Mouse (Mus musculus) heart, postnatal 0 days (tissue): Measurements from ENCODE around the gene Olfr1357. TPM values are rescaled to one million over a fixed set of nuclear protein-coding genes. Genes with fewer than 3 reads are reported as not detected.

ENCODE experiments used
- ATAC-seq: fragments of 200-750 bp; cut with Nextera tagmentation; 2 replicates; pipeline ENCODE4 v1.8.0; 2017; ENCODE audit warnings: low read depth, moderate number of reproducible peaks, moderate library complexity; ENCODE audit not compliant: insufficient read depth
- DNase-seq: peaks from one replicate; pipeline ENCODE4 v3.0.0-alpha.2; 2016; ENCODE audit warnings: low spot score
- H3K27ac ChIP-seq: fragments of 300-500 bp; sonication (generic); 2 replicates; pipeline ENCODE4 v1.5.1; 2014; ENCODE audit warnings: low read depth, mild to moderate bottlenecking
- H3K27me3 ChIP-seq: fragments of 300-500 bp; sonication (generic); 2 replicates; pipeline ENCODE4 v1.6.1; 2014; ENCODE audit warnings: low read length, mixed read lengths; ENCODE audit not compliant: control insufficient read depth, insufficient read depth
- H3K36me3 ChIP-seq: fragments of 300-500 bp; sonication (generic); replicated peaks from 2 replicates; pipeline ENCODE4 v1.6.1; 2014; ENCODE audit warnings: low read length, mixed read lengths; ENCODE audit not compliant: control insufficient read depth, insufficient read depth
- H3K4me1 ChIP-seq: fragments of 300-500 bp; sonication (generic); 2 replicates; pipeline ENCODE4 v1.6.1; 2014; ENCODE audit warnings: antibody characterized with exemption; ENCODE audit not compliant: control insufficient read depth, insufficient read depth
- H3K4me2 ChIP-seq: fragments of 300-500 bp; sonication (generic); 2 replicates; pipeline ENCODE4 v1.6.1; 2014; ENCODE audit warnings: low read depth, mild to moderate bottlenecking, low read length, moderate library complexity
- H3K4me3 ChIP-seq: fragments of 300-500 bp; sonication (generic); 2 replicates; pipeline ENCODE4 v1.5.1; 2014; ENCODE audit warnings: low read depth, low read length
- H3K9ac ChIP-seq: fragments of 300-500 bp; sonication (generic); replicated peaks from 2 replicates; pipeline ENCODE4 v1.6.1; 2014; ENCODE audit warnings: low read depth, low read length, mixed read lengths
- H3K9me3 ChIP-seq: fragments of 300-500 bp; sonication (generic); replicated peaks from 2 replicates; pipeline ENCODE4 v1.6.1; 2016; ENCODE audit warnings: low read length; ENCODE audit not compliant: control insufficient read depth
- CTCF ChIP-seq: IDR thresholded peaks from 2 replicates; pipeline ENCODE4 v1.5.1; 2016; ENCODE audit warnings: antibody characterized with exemption, control low read depth, low read depth
- EP300 ChIP-seq: IDR thresholded peaks from 2 replicates; pipeline ENCODE4 v1.6.1; 2016; ENCODE audit warnings: antibody characterized with exemption, low read depth
- WGBS: fragments of 180-500 bp; shearing (Covaris S2); extraction: QIAGEN DNeasy Blood & Tissue Kit; methylation state at CpG from one replicate; pipeline ENCODE4 v1.1.7; 2014; 5-methylcytosine and 5-hydroxymethylcytosine counted together
- polyA plus RNA-seq: library from polyadenylated mRNA; unstranded; fragments of >200 nt; fragmentation: Nextera tagmentation; extraction: Ambion mirVana; gene quantifications from 2 replicates; pipeline ENCODE4 v1.2.1, GENCODE M21; 2015
- total RNA-seq: library from RNA; depleted of rRNA; stranded (reverse); fragments of >200 nt; gene quantifications from 2 replicates; pipeline ENCODE4 v1.2.3, GENCODE M21; 2014; ENCODE audit warnings: low replicate concordance

Olfr1357 gene
- total and polyA plus RNA-seq, 2 experiments from 2014 or later: not detected

DNA sequence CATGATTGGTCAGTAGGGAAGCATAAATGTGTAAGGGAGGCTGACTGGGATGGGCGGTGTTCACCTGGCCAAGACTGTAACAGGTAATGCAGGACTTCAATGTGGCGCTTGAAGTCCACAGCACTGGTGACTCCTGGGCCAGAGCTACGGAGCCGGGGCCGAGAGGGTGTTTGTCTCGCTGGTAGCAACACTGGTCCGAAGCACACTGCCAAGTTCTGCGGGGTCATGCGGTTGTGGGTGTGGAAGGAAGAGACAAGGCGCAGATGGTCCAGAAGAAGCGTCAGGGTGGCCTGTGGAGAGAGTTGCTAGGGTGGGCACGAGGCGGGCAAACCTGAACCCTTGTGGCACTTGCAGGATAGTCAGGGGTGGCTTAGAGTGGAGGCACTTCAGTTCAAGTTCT is 31.8 kb downstream of the Olfr1357 start:
- H3K4me1 ChIP-seq: peaks cover 10% of the 10 kb centered on the region; the same call in 1 of the 2 replicates
- TF ChIP-seq CTCF: no peak
- no peak for TF ChIP-seq EP300
- H3K36me3 ChIP-seq: peaks cover 87% of the 10 kb centered on the region
- H3K9me3 ChIP-seq: no peaks in the 10 kb centered on the region
- H3K27ac ChIP-seq: no peak overlapping the region
- H3K4me2 ChIP-seq: no peak overlapping the region
- WGBS: 92% methylated on average over 13 of the region's 13 CpGs
- DNase-seq (no peak), ATAC-seq (no peak)
- no peak overlapping the region for H3K4me3 ChIP-seq
- no peak overlapping the region for H3K9ac ChIP-seq
- H3K27me3 ChIP-seq: no peaks in the 10 kb centered on the region

DNA sequence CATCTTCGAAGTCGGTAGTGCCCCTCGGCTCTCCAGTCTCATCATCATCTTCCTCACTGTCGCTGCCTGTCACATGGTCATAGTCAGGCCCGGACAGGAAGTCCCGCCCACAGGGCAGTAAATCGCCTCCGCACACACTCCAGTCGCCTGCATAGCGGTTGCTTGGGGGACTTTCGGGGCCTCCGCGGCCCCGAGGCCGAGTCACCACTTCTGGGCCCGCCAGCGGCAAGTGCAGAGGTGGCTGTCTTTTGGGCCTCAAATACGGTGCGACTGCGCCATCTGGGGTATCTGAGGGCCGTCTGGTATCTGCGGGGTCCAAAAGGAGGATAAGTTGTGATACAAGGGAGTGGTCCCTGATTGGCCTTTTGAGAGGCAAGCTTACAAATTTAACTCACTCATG is 32.3 kb downstream of the Olfr1357 start:
- TF ChIP-seq CTCF: no peak
- no peak for TF ChIP-seq EP300
- peaks cover 91% of the 10 kb centered on the region for H3K36me3 ChIP-seq
- no peaks in the 10 kb centered on the region for H3K9me3 ChIP-seq
- H3K4me2 ChIP-seq: no peak overlapping the region
- peaks cover 9% of the 10 kb centered on the region; the same call in 1 of the 2 replicates for H3K4me1 ChIP-seq
- ATAC-seq (no peak), DNase-seq (no peak)
- H3K9ac ChIP-seq: no peak overlapping the region
- H3K4me3 ChIP-seq: no peak overlapping the region
- H3K27me3 ChIP-seq: no peaks in the 10 kb centered on the region
- WGBS: 85% methylated on average over 22 of the region's 22 CpGs
- H3K27ac ChIP-seq: no peak overlapping the region

DNA sequence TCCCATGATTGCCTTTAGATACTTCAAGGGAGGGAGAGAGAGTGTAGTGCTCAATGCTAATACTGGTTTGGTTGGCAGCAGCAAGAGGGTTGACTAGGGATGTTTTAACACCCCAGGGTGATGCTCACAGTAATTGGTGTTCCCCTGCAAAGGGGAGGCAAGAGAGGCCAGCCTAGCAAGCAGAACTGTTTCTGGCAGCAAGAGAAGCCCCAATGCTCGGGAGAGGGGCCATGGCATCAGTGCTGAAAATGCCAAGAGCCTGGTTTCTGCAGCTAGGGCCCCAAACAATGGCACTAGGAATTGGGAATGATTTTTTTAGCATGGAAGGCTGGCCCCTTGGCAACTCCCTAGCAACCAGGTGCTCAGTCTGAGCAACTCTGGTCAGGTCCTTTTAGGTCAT is 32.9 kb downstream of the Olfr1357 start:
- ATAC-seq: no peak
- H3K9me3 ChIP-seq: no peaks in the 10 kb centered on the region
- no peak overlapping the region for H3K4me2 ChIP-seq
- H3K36me3 ChIP-seq: peaks cover 97% of the 10 kb centered on the region
- H3K4me3 ChIP-seq: no peak overlapping the region
- no peak overlapping the region for H3K9ac ChIP-seq
- no peak overlapping the region for H3K27ac ChIP-seq
- DNase-seq: no peak
- H3K27me3 ChIP-seq: no peaks in the 10 kb centered on the region
- TF ChIP-seq EP300 (no peak), CTCF (no peak)
- 0 out of 2 replicates have a peak, but pooled peaks cover 3% of the 10 kb centered on the region for H3K4me1 ChIP-seq
- 73% methylated on average over 1 of the region's 1 CpGs for WGBS

DNA sequence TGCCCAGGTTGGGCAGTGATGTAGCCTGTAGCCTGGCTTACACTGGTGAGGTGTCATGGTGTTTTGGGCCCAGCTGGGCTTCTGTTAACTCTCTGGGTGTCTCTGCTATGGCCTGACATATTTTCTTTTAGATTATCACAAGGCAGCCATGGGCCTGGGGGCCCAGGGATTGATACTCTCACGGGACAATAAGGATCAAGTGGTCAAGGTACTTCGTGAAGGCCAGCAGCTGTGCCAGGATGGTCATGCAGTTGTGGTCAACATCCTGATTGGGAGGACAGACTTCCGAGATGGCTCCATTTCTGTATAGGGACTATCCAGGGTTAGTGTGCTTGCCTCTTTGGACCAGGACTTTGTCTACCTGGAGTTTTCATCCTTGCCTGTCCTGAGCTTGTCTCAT is 33.9 kb downstream of the Olfr1357 start:
- no peaks in the 10 kb centered on the region for H3K9me3 ChIP-seq
- 52% methylated on average over 3 of the region's 3 CpGs for WGBS
- ATAC-seq (no peak), DNase-seq (no peak)
- H3K4me1 ChIP-seq: no peaks in the 10 kb centered on the region
- H3K4me2 ChIP-seq: no peak overlapping the region
- H3K27ac ChIP-seq: no peak overlapping the region
- no peak overlapping the region for H3K4me3 ChIP-seq
- H3K9ac ChIP-seq: no peak overlapping the region
- H3K36me3 ChIP-seq: peaks cover 97% of the 10 kb centered on the region
- TF ChIP-seq EP300 (no peak), CTCF (no peak)
- no peaks in the 10 kb centered on the region for H3K27me3 ChIP-seq

DNA sequence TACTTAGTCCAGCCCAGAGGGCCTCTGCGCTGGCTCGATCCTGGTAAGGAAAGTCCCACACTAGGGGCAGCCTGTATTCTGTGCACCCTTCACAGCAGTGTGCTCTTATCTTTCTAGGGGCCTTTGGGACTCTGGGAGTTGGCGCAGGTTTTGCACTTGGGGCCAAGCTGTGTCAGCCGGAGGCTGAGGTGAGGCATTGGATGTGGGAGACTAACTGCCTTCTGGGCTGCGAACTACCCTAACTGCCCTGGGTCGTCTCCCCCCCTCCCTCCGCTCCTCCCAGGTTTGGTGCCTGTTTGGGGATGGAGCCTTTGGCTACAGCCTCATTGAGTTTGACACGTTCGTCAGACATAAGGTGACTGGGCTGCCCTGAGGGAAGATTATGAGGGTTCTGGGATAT is 34.5 kb downstream of the Olfr1357 start:
- H3K4me2 ChIP-seq: no peak overlapping the region
- H3K9ac ChIP-seq: 0 out of 2 replicates have a peak overlapping the region, but pooled peaks have one; percentile 9
- H3K36me3 ChIP-seq: peaks cover 97% of the 10 kb centered on the region
- DNase-seq (no peak), ATAC-seq (no peak)
- no peaks in the 10 kb centered on the region for H3K27me3 ChIP-seq
- TF ChIP-seq CTCF: no peak
- TF ChIP-seq EP300: no peak
- 56% methylated on average over 9 of the region's 9 CpGs for WGBS
- no peaks in the 10 kb centered on the region for H3K9me3 ChIP-seq
- H3K27ac ChIP-seq: no peak overlapping the region
- H3K4me1 ChIP-seq: no peaks in the 10 kb centered on the region
- H3K4me3 ChIP-seq: no peak overlapping the region

DNA sequence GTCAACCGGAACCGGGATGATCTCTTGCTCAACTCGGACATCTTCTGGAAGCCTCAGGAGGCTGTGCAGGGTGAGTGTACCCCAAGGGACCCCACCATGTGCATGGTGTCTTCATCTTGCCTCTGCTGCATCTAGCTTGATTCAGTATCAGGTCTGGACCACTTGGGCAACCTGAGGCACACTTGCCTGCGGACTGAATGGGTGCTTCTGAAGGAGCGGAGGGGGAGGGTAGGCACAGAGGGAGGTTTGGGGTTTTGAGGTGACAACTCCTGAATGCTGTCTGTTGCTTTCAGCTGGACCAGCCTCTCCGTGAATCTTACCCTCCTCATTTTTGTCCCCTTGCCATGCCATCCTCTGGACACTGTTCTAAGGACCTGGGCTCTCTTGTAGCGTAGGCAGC is 36.8 kb downstream of the Olfr1357 start:
- Histone ChIP-seq H3K9me3 (no peaks in the 10 kb centered on the region), H3K9ac (no peak overlapping the region), H3K4me2 (no peak overlapping the region), H3K4me1 (peaks cover 1% of the 10 kb centered on the region; the same call in 1 of the 2 replicates), H3K27me3 (no peaks in the 10 kb centered on the region), H3K4me3 (no peak overlapping the region), H3K27ac (no peak overlapping the region), H3K36me3 (peaks cover 96% of the 10 kb centered on the region)
- TF ChIP-seq CTCF (no peak), EP300 (no peak)
- WGBS: 91% methylated on average over 7 of the region's 7 CpGs
- no peak for DNase-seq
- no peak for ATAC-seq
